Mouse (Mus musculus): ENCODE results near the gene Emid1. TPM values are rescaled to one million over a fixed set of nuclear protein-coding genes. Genes with fewer than 3 reads are reported as not detected.
A peak's percentile ranks its signal among the peaks of the same experiment; 100 is the strongest.

Emid1 gene
- total and polyA plus RNA-seq, 3 experiments: not detected

DNA sequence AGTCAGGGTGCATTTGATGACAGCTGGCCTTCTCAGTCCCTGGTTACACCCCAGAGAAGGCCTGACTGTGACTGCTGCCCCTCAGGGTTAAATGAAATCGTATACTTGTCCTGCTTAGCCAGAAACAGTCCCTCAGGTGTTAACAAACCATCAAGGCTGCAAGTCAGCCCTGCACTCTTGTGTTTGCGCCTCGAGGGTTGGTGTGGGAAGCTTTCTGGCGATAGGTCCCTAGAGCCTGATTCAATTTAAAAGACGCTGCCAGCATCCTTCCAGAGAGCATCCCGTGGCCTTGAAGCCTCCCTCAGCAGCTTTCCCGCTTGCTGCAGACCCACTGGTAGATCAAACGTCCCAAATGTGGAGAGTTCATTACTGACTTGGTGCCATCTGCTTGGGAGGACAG lies 27.3 kb upstream of the Emid1 start:
- peaks cover 0 to 43% of the 10 kb centered on the region in 2 experiments for H3K4me1 ChIP-seq (ENCODE audit: control insufficient read depth in 1 of 2, insufficient read depth in 2 of 2)

DNA sequence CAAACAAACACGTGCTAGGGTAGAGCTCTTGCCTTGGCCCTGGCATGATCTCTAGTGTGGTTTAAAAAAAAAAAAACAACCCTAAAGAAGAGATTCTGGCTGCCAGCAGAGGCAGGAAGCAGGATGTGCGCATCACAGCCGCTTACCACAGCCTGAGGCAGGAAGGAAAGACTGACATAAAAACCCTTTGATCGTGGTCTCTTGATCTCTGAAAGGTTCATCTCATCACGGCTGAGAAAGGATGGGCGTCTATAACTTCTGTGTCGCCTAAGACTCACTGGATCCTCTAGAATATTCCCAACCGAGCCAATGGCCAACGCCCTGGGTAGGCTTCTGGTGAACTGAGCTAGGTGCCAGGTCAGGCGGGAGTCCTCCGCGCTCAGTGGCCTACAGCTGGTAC lies 25.1 kb upstream of the Emid1 start:
- in situ Hi-C loops (cut with MboI; ENCODE audit: low pct_ligation_motif_present, low pct_unique_long_range_greater_than_20kb, low sequenced_read_pairs): no loop called here
- no peaks in the 10 kb centered on the region for H3K36me3 ChIP-seq (replicated peaks in 1 of 2; ENCODE audit: control insufficient read depth in 1 of 2, insufficient read depth in 1 of 2, low read length in 1 of 2)
- H3K27ac ChIP-seq (ENCODE audit: insufficient read depth, low read depth): no peak overlapping the region
- H3K4me3 ChIP-seq (replicated peaks in 1 of 3; ENCODE audit: low read depth in 2 of 3, low read length in 2 of 3, poor library complexity in 1 of 3): no peak overlapping the region
- DNase-seq (ENCODE audit: extremely low read depth): peak; percentile 35
- H3K9ac ChIP-seq (ENCODE audit: insufficient read depth, low read depth): no peak overlapping the region
- no peaks in the 10 kb centered on the region for H3K9me3 ChIP-seq (replicated peaks; ENCODE audit: low read length)
- dilution Hi-C loops (cut with MboI; ENCODE audit: extremely low pct_ligation_motif_present, extremely low pct_unique_long_range_greater_than_20kb, low sequenced_read_pairs): no loop called here
- H3K27me3 ChIP-seq (replicated peaks): no peaks in the 10 kb centered on the region
- no peak overlapping the region for H3K4me2 ChIP-seq (ENCODE audit: insufficient read depth, low read depth, poor library complexity, severe bottlenecking)
- H3K4me1 ChIP-seq (ENCODE audit: control insufficient read depth in 1 of 2, insufficient read depth in 2 of 2): peaks cover 0 to 53% of the 10 kb centered on the region in 2 experiments
- TF ChIP-seq ZNF384 (IDR thresholded peaks at IDR 0.05; ENCODE audit: low read depth, low read length) (peak; percentile 48; the same call in 1 of the 2 replicates), HCFC1 (IDR thresholded peaks at IDR 0.05; ENCODE audit: low read depth, low read length) (no peak)
- H3K79me2 ChIP-seq (replicated peaks; ENCODE audit: control insufficient read depth, extremely low read depth, insufficient read depth, poor library complexity, severe bottlenecking): no peaks in the 10 kb centered on the region

More for the DNA sequence above, 27.3 kb upstream of the Emid1 start:
- no peak overlapping the region for H3K27ac ChIP-seq (ENCODE audit: insufficient read depth, low read depth)
- H3K27me3 ChIP-seq (replicated peaks): no peaks in the 10 kb centered on the region
- no peaks in the 10 kb centered on the region for H3K79me2 ChIP-seq (replicated peaks; ENCODE audit: control insufficient read depth, extremely low read depth, insufficient read depth, poor library complexity, severe bottlenecking)
- H3K4me2 ChIP-seq (ENCODE audit: insufficient read depth, low read depth, poor library complexity, severe bottlenecking): no peak overlapping the region
- no peaks in the 10 kb centered on the region for H3K9me3 ChIP-seq (replicated peaks; ENCODE audit: low read length)
- H3K4me3 ChIP-seq (replicated peaks in 1 of 3; ENCODE audit: low read depth in 2 of 3, low read length in 2 of 3, poor library complexity in 1 of 3): no peak overlapping the region
- H3K36me3 ChIP-seq (replicated peaks in 1 of 2; ENCODE audit: control insufficient read depth in 1 of 2, insufficient read depth in 1 of 2, low read length in 1 of 2): no peaks in the 10 kb centered on the region
- in situ Hi-C loops (cut with MboI; ENCODE audit: low pct_ligation_motif_present, low pct_unique_long_range_greater_than_20kb, low sequenced_read_pairs) (no loop called here), dilution Hi-C loops (cut with MboI; ENCODE audit: extremely low pct_ligation_motif_present, extremely low pct_unique_long_range_greater_than_20kb, low sequenced_read_pairs) (no loop called here)
- no peak for DNase-seq (ENCODE audit: extremely low read depth)
- H3K9ac ChIP-seq (ENCODE audit: insufficient read depth, low read depth): no peak overlapping the region
- TF ChIP-seq ZNF384 (IDR thresholded peaks at IDR 0.05; ENCODE audit: low read depth, low read length) (no peak), SMC3 (IDR thresholded peaks at IDR 0.05; ENCODE audit: low read depth, low read length) (no peak), NELFE (IDR thresholded peaks at IDR 0.05; ENCODE audit: low read depth, low read length) (no peak), MXI1 (IDR thresholded peaks at IDR 0.05; ENCODE audit: low read depth, low read length) (no peak), POLR2AphosphoS2 (IDR thresholded peaks at IDR 0.05; ENCODE audit: low read depth, low read length) (no peak), BHLHE40 (IDR thresholded peaks at IDR 0.05; ENCODE audit: low read depth, low read length) (no peak), MAZ (IDR thresholded peaks at IDR 0.05; ENCODE audit: low read depth, low read length) (no peak), KAT2A (IDR thresholded peaks at IDR 0.05; ENCODE audit: insufficient replicate concordance, low read length) (no peak), GABPA (IDR thresholded peaks at IDR 0.05; ENCODE audit: insufficient replicate concordance, low read depth, low read length) (no peak), MYC (IDR thresholded peaks at IDR 0.05; ENCODE audit: low read depth, low read length) (no peak), ZC3H11A (IDR thresholded peaks at IDR 0.05; ENCODE audit: low read depth, low read length) (no peak), JUN (IDR thresholded peaks at IDR 0.05; ENCODE audit: insufficient read depth, low read depth, low read length) (no peak), MAX (IDR thresholded peaks at IDR 0.05; ENCODE audit: low read length) (no peak), RCOR1 (conservative IDR thresholded peaks at IDR 0.05; ENCODE audit: low read depth, low read length) (no peak), ZKSCAN1 (IDR thresholded peaks at IDR 0.05; ENCODE audit: borderline replicate concordance, low read depth, low read length) (no peak), USF2 (conservative IDR thresholded peaks at IDR 0.05; ENCODE audit: low read depth, low read length) (no peak)
